Mouse (Mus musculus) embryonic facial prominence, embryonic 14.5 days (tissue): ENCODE measurements around the gene Hist2h2aa2. TPM values are rescaled to one million over a fixed set of nuclear protein-coding genes. Genes with fewer than 3 reads are reported as not detected.

ENCODE experiments used
- ATAC-seq: fragments of 200-750 bp; cut with Nextera tagmentation; 2 replicates; pipeline ENCODE4 v1.8.0; 2017; ENCODE audit warnings: low read depth, moderate number of reproducible peaks, moderate TSS enrichment
- DNase-seq: peaks from one replicate; pipeline ENCODE4 v3.0.0-alpha.2; 2015; ENCODE audit warnings: low spot score
- H3K27ac ChIP-seq: fragments of 300-500 bp; sonication (generic); replicated peaks from 2 replicates; pipeline ENCODE4 v1.5.1; 2014; ENCODE audit warnings: low read depth, mild to moderate bottlenecking, low read length, moderate library complexity
- H3K27me3 ChIP-seq: fragments of 300-500 bp; sonication (generic); replicated peaks from 2 replicates; pipeline ENCODE4 v1.6.1; 2014; ENCODE audit warnings: low read length; ENCODE audit not compliant: control insufficient read depth, insufficient read depth
- H3K36me3 ChIP-seq: fragments of 300-500 bp; sonication (generic); 2 replicates; pipeline ENCODE4 v1.6.1; 2014; ENCODE audit warnings: low read length, mixed read lengths; ENCODE audit not compliant: control insufficient read depth, insufficient read depth
- H3K4me1 ChIP-seq: fragments of 300-500 bp; sonication (generic); 2 replicates; pipeline ENCODE4 v1.6.1; 2014; ENCODE audit warnings: antibody characterized with exemption, low read length; ENCODE audit not compliant: control insufficient read depth, insufficient read depth
- H3K4me2 ChIP-seq: fragments of 300-500 bp; sonication (generic); 2 replicates; pipeline ENCODE4 v1.6.1; 2014; ENCODE audit warnings: low read depth, mild to moderate bottlenecking, low read length, moderate library complexity, mixed read lengths
- H3K4me3 ChIP-seq: fragments of 300-500 bp; sonication (generic); 2 replicates; pipeline ENCODE4 v1.5.1; 2014; ENCODE audit warnings: low read depth, mild to moderate bottlenecking, low read length
- H3K9ac ChIP-seq: fragments of 300-500 bp; sonication (generic); 2 replicates; pipeline ENCODE4 v1.6.1; 2014; ENCODE audit warnings: low read depth, mild to moderate bottlenecking, low read length, moderate library complexity, mixed read lengths
- H3K9me3 ChIP-seq: fragments of 300-500 bp; sonication (generic); 2 replicates; pipeline ENCODE4 v1.6.1; 2016; ENCODE audit warnings: low read length; ENCODE audit not compliant: control insufficient read depth
- WGBS: fragments of 180-500 bp; shearing (Covaris S2); extraction: QIAGEN DNeasy Blood & Tissue Kit; methylation state at CpG from one replicate; pipeline ENCODE4 v1.1.7; 2014; 5-methylcytosine and 5-hydroxymethylcytosine counted together
- polyA plus RNA-seq: library from polyadenylated mRNA; unstranded; fragments of >200 nt; fragmentation: Nextera tagmentation; extraction: Ambion mirVana; gene quantifications from 2 replicates; pipeline ENCODE4 v1.2.1, GENCODE M21; 2014

Gene Hist2h2aa2
- polyA plus RNA-seq, 1 experiment from 2014 or later, result 57.6 TPM

DNA sequence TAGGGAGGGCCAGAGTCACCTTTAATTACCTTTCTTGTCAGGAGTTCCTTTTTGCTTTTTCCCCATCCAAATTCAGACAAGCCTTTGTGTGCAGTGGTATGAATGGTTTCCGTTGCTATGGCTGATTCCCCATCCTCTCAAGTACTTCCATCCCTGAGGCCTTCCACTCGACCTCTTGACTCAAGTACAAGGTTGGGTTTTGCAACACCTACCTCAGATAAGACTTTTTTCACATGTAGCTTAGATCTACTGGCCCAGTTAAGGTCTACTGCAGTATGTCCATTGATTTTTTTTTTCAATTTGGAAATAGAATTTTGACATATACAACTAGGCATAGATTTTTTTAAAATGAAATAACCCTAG, 8.3 kb downstream of the Hist2h2aa2 start:
- Histone ChIP-seq H3K9me3 (no peaks in the 10 kb centered on the region), H3K4me2 (no peak overlapping the region), H3K27ac (no peak overlapping the region), H3K4me3 (no peak overlapping the region), H3K4me1 (no peaks in the 10 kb centered on the region), H3K27me3 (no peaks in the 10 kb centered on the region), H3K9ac (no peak overlapping the region), H3K36me3 (no peaks in the 10 kb centered on the region)
- DNase-seq (no peak), ATAC-seq (no peak)
- 62% methylated on average over 2 of the region's 2 CpGs for WGBS

DNA sequence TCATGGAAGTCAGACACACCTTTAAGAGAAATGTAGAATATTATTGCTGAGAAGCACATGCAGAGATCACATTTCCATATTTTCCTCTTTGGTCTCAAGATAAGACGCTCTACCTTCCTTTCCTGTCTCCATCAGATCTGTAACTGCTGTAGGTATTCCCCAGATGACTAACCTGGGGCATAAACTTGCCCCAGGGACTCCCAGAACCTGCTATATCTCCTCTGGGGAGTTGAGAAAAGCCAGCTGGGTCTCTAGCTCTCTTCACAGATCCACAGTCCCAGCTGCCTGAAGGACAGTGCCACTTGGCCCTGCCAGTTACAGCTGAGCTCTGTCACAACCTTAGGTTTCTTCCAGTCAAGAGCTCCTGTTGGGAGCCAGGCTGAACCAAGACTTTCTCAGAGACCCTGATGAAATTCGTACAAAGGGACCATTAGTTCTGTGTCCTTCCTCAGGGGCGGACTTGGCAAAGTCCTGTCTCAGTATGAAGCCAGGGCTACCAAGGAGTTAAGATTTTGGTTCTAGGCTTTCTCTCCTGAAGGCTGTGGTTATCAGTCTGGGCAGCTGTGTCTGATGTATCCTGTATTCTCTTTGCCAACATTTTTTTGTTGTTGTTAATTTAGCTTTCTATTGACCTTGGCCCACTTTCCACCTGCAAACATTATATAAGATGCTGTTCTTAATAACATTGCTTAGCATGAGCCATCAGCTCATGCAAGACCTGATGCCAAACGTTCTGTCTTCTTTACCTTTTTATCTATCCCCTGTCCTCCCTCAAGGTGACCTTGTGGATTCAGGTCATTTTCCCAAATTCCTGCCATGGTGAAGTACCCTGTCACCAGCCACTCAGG, 8.9 kb downstream of the Hist2h2aa2 start:
- Histone ChIP-seq H3K9me3 (no peaks in the 10 kb centered on the region), H3K27ac (no peak overlapping the region), H3K4me1 (no peaks in the 10 kb centered on the region), H3K4me2 (no peak overlapping the region), H3K9ac (no peak overlapping the region), H3K27me3 (no peaks in the 10 kb centered on the region), H3K36me3 (no peaks in the 10 kb centered on the region), H3K4me3 (no peak overlapping the region)
- WGBS, result 71% methylated on average over 4 of the region's 4 CpGs
- no peak for DNase-seq
- no peak for ATAC-seq

DNA sequence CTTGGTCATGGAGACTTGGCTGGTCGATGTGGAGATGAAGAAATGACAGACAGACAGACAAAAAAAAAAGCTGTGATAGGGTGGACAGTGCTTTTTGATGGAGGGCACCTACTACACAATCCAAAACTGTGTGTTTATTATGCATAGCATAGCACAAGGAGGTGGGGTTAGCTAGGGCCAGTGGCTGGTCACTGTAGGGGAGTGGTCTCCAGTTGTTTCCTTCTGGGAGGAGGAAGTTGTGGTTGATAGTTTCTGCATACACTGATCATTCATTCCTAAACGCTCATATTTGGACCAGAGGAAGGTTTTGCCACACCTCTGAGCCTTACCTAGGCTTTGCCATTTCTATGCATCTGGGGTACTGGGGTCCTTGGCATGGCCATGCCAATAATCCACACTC, 9.7 kb downstream of the Hist2h2aa2 start:
- Histone ChIP-seq H3K4me1 (no peaks in the 10 kb centered on the region), H3K9ac (no peak overlapping the region), H3K4me3 (no peak overlapping the region), H3K27me3 (no peaks in the 10 kb centered on the region), H3K27ac (no peak overlapping the region), H3K36me3 (no peaks in the 10 kb centered on the region), H3K4me2 (no peak overlapping the region), H3K9me3 (no peaks in the 10 kb centered on the region)
- ATAC-seq, result no peak
- WGBS, result 82% methylated on average over 2 of the region's 2 CpGs
- no peak for DNase-seq

DNA sequence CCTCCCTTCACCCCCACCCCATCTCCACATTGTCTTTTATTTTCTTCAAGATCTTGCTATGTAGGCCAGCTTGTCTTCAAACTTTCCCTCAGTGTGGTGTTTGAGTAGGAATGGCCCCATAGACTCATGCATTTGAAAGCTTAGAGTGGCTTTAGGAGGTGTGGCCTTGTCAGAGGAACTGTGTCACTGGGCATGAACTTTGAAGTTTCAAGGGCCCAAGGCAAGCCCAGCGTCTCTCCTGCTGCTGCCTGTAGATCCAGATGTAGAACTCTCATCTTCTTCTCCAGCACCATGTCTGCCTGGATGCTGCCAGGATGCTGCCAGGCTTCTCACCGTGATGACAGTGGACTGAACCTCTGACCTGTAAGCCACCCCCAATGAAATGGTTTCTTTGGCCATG, 11.2 kb downstream of the Hist2h2aa2 start:
- no peak for ATAC-seq
- H3K4me2 ChIP-seq, result no peak overlapping the region
- H3K27me3 ChIP-seq, result no peaks in the 10 kb centered on the region
- no peak overlapping the region for H3K9ac ChIP-seq
- no peak for DNase-seq
- no peak overlapping the region for H3K27ac ChIP-seq
- no peaks in the 10 kb centered on the region for H3K9me3 ChIP-seq
- H3K36me3 ChIP-seq, result no peaks in the 10 kb centered on the region
- no peaks in the 10 kb centered on the region for H3K4me1 ChIP-seq
- H3K4me3 ChIP-seq, result no peak overlapping the region
- WGBS, result 64% methylated on average over 2 of the region's 2 CpGs

DNA sequence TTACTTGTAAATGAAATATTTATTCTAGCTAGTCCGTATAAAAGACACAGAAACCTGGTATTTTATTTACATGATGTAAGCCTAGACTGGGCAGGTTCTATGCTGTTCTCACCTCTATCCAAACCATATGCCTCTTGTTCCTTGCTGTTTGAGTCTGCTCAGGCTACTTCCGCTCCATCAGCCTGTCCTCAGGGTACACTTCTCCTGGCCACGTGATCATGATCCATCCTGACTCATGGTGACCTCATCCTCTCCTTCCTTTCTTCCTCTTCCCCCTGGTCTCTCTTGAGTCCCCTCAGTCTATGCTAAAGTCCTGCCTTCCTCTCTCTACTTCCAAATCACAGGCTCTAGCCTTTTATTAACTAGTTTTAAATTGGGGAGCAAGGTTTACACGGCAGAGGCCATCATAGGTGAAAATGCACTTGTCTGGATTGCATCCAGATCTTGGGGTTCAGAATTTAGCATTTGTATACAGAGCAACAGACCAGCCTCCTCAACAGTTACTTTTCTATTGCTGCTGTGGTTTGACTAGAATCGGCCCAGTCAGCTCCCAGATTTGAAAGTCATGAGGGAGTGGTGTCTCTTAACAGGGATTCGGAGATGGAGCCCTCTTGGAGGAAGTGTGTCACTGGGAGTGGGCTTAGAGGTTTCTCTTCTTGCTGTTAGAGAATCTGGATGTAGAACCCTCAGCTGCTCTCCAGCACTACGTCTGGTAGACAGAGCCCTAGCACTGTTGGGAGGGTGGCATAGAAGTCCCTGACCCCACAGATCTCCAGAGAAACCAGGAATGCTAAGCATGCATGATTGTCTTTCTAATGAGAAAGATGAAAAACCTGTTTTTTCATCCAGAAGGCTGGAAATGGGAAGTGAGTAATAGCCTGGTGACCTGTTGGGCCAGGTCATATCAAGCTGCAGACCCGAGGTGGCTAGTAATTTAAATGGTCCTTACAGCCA, 13.1 kb downstream of the Hist2h2aa2 start:
- H3K27ac ChIP-seq, result no peak overlapping the region
- H3K36me3 ChIP-seq, result no peaks in the 10 kb centered on the region
- WGBS, result 53% methylated on average over 8 of the region's 8 CpGs
- H3K9me3 ChIP-seq, result no peaks in the 10 kb centered on the region
- no peak overlapping the region for H3K9ac ChIP-seq
- DNase-seq (no peak), ATAC-seq (peak; percentile 34; the same call in 1 of the 2 replicates)
- peaks cover 14% of the 10 kb centered on the region for H3K4me1 ChIP-seq
- H3K27me3 ChIP-seq, result no peaks in the 10 kb centered on the region
- H3K4me3 ChIP-seq, result no peak overlapping the region
- no peak overlapping the region for H3K4me2 ChIP-seq

DNA sequence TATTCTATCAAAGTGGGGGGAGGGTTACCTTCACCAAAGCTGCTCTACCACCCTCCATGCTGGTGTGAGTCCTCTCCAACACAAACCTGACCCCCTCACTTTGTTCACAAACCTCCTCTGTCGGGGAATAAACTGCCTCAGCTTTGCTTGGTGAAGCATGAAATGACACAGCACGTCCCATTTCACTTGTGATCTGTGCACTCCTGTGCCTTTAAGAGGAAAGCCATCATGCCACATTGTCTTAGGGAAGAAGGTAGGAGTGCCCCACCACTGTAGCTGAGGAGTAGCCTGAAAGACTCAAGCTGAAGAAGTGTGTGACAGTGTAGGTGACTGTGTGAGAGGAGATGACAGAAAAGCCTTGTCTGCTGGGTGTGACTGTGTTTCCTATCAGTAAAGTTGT, 14.7 kb downstream of the Hist2h2aa2 start:
- H3K36me3 ChIP-seq, result no peaks in the 10 kb centered on the region
- no peak overlapping the region for H3K4me3 ChIP-seq
- 28% methylated on average over 2 of the region's 2 CpGs for WGBS
- H3K27me3 ChIP-seq, result no peaks in the 10 kb centered on the region
- H3K9ac ChIP-seq, result no peak overlapping the region
- DNase-seq (no peak), ATAC-seq (no peak)
- no peaks in the 10 kb centered on the region for H3K9me3 ChIP-seq
- no peak overlapping the region for H3K4me2 ChIP-seq
- peaks cover 19% of the 10 kb centered on the region for H3K4me1 ChIP-seq
- H3K27ac ChIP-seq, result no peak overlapping the region

DNA sequence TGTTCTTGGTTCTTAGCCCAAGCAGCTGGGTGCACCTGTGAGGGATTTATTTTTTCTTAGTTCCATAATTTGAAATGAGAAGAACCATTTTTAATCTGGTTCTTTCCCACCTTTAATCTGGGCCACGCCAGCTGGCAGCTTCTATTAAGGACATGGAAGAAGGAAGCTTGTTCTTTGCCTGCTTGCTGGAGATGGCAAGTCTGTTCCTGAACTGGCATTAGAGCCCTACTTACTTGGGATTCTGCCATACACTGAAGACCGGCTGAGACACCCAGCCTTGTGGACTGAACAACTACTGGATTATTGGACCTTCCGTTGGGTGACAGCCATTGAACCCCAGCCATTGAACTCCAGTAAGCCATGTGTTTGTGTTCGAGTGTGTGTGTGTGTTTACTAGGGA, 17.3 kb downstream of the Hist2h2aa2 start:
- H3K4me2 ChIP-seq, result peak overlapping the region; percentile 88
- no peak overlapping the region for H3K27ac ChIP-seq
- WGBS, result 92% methylated on average over 4 of the region's 4 CpGs

DNA sequence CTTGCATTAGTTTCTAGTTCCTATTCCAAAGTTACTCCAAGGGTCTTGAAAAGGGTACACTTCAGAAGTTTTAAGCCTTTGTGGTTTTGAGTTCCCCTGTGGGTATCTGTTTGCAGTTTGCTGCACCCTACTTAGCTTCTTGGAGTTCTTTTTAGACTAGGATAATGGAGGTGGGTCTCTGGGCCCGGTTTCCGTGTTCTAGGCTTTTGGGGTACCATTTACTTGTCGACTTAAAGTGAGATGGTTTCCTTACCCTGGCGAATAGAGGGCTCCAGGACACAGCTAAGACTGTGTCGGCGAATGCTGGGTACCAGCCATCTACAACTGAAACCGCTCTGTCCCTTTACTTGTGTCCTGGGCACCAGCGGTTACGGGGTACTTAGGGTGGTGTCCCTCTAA, 18.4 kb downstream of the Hist2h2aa2 start:
- no peaks in the 10 kb centered on the region for H3K27me3 ChIP-seq
- H3K4me2 ChIP-seq, result peak overlapping the region; percentile 88
- H3K9ac ChIP-seq, result peak overlapping the region; percentile 60
- H3K27ac ChIP-seq, result peak overlapping the region; percentile 98
- DNase-seq, result no peak
- no peak for ATAC-seq
- H3K4me1 ChIP-seq, result peaks cover 25% of the 10 kb centered on the region
- WGBS, result 14% methylated on average over 9 of the region's 9 CpGs
- no peaks in the 10 kb centered on the region for H3K36me3 ChIP-seq
- H3K9me3 ChIP-seq, result no peaks in the 10 kb centered on the region
- peak overlapping the region; percentile 66 for H3K4me3 ChIP-seq

More for the DNA sequence above, 17.3 kb downstream of the Hist2h2aa2 start:
- DNase-seq, result no peak
- Histone ChIP-seq H3K9me3 (no peaks in the 10 kb centered on the region), H3K36me3 (no peaks in the 10 kb centered on the region), H3K9ac (no peak overlapping the region), H3K4me1 (peaks cover 25% of the 10 kb centered on the region), H3K27me3 (no peaks in the 10 kb centered on the region), H3K4me3 (no peak overlapping the region)
- ATAC-seq, result no peak
